Mouse (Mus musculus): ENCODE results near the gene Vps72.

Gene Vps72

DNA sequence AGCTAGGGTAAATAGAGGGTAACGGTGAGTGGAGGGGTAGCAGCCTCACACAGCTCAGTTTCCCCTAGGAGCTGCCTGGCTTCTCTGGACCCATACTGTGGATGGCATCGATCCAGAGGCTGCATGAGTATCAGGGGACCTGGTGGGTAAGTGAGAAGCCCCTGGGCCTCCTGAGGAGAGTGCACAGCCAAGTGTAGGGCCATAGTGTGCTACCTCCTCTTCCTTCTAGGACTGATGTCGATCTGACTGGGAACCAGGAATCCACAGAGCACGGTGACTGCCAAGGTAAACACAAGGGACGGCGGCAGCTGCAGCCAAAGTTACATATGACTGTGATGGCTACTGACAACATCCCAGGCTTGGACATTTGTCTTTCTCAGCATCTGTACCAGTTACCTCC is 60.3 kb downstream of the Vps72 start:
- no peak for DNase-seq (ENCODE audit: low spot score)
